Mouse (Mus musculus): ENCODE measurements around the gene 6430531B16Rik. TPM values are rescaled to one million over a fixed set of nuclear protein-coding genes. Genes with fewer than 3 reads are reported as not detected.

The 6430531B16Rik gene
- polyA plus RNA-seq, 1 experiment = 1.5 TPM

GRCm38 (mm10) chr7:139970979-139971378, 7.6 kb downstream of the 6430531B16Rik start:
- DNase-seq (ENCODE audit: low read depth) = no peak

- no peak for DNase-seq (ENCODE audit: low read depth)
Observed at GRCm38 (mm10) chr7:139970216-139970919, 8.2 kb downstream of the 6430531B16Rik start.

DNA sequence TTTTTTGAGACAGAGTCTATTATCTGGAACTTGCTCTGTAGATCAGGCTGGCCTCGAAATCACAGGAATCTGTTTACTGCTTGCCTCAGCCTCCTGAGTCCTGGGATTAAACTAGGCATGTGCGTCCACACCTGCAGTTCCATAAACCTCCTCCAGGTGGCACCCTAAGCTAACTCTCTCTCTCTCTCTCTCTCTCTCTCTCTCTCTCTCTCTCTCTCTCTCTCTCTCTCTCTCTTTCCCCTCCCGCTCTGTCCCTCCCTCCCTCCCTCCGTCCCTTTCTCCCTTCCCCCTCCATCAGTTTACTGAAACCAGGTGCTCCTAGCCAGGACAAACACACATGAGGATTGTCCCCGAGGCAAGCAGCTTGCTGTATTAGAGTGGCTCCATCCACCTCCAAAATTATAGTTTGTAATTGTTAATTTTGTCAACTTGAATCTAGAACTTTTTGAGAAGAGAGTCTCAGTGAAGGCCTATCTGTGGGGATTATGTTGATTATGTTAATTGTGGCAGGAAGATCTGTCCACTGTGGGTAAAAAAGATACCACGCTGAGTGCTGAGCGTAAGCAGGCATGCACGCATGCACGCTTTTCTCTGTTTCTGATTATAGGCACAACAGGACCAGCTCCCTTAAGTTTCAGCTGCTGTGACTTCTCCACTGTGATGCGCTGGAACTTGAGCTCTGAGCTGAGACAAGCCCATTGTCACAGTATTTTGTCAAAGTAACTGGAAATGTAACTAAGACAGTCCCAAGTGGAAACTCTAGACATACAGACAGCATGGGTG, 9.0 kb downstream of the 6430531B16Rik start:
- DNase-seq (ENCODE audit: low read depth) = no peak

DNA sequence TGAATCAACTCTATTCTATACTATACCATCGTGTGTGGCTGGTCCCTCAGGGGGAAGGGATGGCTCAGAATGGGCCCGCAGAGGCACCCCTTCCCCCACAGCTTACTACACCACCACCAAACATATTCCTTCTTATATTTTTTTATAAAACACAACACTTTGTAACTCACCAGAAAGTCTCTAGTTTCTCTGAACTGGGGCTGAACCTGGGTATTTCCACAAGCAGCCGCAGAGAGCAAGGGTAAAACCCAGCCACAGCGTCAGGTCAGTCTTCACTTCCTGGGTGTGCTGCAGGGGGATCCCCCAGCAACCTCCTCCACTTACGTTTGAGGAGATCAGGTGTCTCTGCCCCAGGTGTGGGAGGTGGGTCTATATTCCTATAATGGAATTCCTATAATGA, 10.1 kb downstream of the 6430531B16Rik start:
- DNase-seq (ENCODE audit: low read depth) = no peak

GRCm38 (mm10) chr7:139967175-139967574, 11.4 kb downstream of the 6430531B16Rik start:
- DNase-seq (ENCODE audit: low read depth) = no peak

DNA sequence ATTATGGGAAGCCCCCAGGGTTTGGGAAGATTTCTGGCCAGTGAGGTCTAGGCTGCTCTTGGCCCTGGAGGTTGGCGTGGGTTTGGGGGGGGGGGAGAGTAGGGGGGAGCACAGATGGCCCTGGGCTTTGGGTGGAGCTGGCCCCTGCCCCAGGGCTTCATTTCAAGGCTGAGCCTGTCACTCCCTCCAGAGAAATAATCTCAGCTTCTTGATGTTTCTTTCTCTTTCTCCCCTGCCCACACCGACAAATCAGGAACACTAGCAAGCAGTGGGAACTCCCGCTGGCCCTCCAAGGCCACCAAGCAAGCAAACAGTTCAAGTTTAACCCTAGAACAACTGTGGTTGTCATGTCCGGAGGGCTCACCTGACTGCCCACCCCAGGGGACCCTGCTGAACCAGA, 14.7 kb downstream of the 6430531B16Rik start:
- DNase-seq (ENCODE audit: low read depth) = no peak

DNA sequence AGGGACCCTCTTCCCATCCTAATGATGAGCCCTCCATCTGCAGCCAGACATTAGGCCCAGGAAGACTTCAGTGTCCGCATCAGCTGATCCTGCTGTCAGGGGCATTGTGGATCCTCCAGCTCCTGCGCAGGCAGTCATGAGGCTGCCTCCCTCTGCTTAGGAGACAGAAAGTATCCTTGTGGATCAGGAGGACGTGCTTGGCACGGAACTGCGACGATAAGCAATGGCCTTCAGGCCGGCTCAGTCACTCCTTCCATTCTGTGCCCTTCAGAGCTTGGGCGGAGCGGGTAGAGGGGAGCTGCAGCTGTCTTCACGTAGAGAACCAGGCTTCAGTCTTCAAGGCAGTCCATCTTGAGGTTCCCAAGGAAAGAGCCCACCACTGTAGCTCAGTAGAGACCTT, 17.4 kb downstream of the 6430531B16Rik start:
- DNase-seq (ENCODE audit: low read depth) = no peak

- no peak for DNase-seq (ENCODE audit: low read depth)
Observed at GRCm38 (mm10) chr7:139957958-139958357, 20.6 kb downstream of the 6430531B16Rik start.

DNA sequence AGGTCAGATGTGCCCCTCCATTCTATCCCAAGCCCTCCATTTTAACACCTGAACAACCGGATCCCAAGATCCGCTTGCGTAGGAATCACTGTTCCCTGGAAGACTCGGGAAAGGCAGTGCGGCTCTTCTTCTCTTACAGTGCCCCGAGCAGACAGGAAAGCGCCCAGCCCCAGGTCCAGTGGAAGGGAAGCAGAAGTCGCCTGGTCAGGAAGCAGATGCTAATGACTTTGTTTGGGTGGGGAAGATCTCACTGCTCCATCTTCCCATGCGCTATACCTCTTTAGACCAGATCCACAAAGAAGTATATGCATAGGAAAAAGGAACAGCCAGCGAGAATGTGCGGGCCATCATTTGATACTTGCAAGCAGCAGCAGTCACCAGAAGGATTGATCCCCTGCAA, 21.1 kb downstream of the 6430531B16Rik start:
- DNase-seq (ENCODE audit: low read depth) = no peak

DNA sequence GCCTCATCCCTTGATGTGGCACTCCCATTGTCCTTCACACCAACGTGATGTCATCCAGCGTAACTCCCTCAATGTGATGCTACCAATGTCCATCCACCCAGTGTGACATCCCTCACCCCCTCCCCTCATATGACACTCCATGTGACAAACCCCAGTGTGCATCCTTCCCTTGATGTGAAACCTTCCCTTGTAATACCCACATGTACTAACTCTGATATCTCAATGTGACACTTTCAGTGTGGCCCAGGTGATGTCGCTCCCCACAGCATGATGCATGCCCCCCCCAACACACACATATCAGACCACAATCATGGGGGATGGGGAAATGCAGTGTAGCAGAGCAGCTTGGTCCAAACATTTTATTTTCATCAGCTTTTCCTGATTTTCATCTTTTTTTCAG, 21.9 kb downstream of the 6430531B16Rik start:
- no peak for DNase-seq (ENCODE audit: low read depth)

- no peak for DNase-seq (ENCODE audit: low read depth)
Observed at GRCm38 (mm10) chr7:139955505-139955904, 23.1 kb downstream of the 6430531B16Rik start.

- no peak for DNase-seq (ENCODE audit: low read depth)
Observed at GRCm38 (mm10) chr7:139951991-139952633, 26.4 kb downstream of the 6430531B16Rik start.

DNA sequence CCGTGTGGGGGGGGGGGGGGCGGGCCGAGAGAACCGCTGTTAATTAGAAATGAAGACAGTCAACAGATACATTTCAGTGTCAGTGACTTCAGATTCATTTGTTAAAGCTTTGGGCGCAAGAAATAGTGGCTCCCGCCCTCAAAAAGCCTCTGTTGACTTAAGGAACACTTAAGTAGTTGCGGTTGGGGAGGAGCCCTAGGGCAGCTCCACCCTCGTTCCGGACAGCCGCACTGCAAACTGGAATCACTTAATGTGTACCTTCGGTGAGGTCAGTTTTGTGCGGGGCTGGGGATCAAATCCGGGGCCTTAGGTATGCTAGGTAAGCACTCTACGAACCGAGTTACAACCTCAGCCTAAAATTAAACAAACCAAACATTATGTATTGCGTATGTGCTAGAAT, 27.5 kb downstream of the 6430531B16Rik start:
- no peak for DNase-seq (ENCODE audit: low read depth)

DNA sequence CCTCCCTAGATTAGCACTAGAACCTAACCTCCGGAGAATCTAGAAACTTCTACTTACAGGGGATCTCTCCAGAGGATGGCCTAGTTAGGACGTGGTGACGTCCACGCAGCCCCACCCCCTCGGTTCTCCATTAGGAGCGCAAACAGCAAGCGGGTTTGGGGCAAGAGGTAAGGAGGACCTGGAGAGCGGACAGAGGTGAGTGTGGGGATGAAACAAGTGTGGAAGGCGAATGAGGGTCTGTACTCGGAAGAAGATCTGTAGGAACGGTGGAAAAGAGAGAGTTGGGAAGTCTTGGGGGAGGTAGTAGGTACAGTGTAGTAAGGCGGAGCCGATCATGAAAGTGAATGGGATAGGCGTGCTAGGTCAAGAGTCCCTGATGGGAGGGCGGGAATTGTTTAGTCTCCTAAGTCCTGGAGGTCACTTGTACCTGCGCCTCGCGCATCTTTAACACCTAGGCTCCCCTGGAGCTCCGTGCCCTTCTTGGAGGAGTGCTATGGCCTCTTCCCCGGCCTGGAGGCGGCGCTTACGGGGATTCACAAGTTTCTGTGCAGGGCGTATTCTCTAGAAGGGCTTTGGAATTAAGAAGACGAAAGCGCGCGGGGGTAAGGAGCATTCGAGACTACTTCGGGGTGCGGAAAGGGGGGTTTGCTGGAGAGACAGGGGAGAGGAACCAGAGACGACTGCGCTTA, 28.1 kb downstream of the 6430531B16Rik start:
- no peak for DNase-seq (ENCODE audit: low read depth)

DNA sequence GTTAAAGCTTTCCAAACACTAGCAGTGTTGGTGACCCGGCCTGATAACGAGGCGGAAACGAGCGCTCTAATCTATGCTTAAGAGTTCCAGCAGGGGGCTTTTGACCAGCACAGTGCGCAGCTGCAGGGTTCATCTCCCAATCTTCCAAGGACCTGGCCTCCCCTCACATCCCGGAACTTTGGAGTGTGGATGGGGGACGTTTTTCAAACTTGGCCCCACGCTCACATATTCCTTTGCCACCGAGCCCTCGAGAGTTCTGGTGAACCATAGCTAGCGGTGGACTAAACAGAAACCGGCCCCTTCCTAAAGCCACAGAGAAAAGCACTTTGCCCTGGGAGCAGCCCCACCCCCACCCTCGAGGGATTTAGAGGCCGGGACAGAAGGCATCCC, 28.7 kb downstream of the 6430531B16Rik start:
- no peak for DNase-seq (ENCODE audit: low read depth)

DNA sequence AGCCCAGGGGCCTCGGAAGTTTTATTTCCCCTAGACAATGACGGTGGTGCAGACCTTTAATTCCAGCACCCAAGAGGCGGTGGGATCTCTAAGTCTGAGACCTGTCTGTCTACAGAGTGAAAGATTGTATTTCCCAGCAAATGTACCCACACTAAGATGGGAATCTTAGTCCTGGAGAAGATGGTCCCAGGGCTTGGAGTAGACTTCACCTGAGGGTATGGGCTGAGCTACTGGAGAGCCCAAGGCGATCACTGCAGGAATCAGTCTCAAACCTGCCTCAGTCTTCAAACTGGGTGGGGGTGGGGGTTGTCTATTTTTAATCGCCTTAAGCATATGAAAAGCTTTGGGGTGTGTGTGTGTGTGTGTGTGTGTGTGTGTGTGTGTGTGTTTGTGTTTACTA, 32.5 kb downstream of the 6430531B16Rik start:
- DNase-seq (ENCODE audit: low read depth) = no peak

DNA sequence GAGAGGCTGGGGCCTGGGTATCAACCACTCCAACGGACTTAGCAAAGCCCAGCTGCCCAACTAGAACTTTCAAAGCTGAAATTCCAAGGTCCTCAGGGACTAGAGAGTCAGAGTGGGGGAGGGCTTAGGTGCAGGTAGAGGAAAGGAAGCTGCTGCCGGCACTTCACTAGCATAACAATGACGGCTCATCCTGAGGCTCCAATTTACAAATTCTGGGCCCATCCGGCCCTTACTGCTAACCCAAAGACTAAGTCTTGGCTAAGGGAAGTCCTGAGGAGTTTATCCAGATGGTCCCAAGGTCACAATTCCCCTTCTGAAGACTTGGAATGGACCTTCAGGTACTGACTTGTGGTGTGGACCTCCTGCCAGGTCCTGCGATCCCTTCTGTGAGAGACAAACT, 33.0 kb downstream of the 6430531B16Rik start:
- DNase-seq (ENCODE audit: low read depth) = no peak

DNA sequence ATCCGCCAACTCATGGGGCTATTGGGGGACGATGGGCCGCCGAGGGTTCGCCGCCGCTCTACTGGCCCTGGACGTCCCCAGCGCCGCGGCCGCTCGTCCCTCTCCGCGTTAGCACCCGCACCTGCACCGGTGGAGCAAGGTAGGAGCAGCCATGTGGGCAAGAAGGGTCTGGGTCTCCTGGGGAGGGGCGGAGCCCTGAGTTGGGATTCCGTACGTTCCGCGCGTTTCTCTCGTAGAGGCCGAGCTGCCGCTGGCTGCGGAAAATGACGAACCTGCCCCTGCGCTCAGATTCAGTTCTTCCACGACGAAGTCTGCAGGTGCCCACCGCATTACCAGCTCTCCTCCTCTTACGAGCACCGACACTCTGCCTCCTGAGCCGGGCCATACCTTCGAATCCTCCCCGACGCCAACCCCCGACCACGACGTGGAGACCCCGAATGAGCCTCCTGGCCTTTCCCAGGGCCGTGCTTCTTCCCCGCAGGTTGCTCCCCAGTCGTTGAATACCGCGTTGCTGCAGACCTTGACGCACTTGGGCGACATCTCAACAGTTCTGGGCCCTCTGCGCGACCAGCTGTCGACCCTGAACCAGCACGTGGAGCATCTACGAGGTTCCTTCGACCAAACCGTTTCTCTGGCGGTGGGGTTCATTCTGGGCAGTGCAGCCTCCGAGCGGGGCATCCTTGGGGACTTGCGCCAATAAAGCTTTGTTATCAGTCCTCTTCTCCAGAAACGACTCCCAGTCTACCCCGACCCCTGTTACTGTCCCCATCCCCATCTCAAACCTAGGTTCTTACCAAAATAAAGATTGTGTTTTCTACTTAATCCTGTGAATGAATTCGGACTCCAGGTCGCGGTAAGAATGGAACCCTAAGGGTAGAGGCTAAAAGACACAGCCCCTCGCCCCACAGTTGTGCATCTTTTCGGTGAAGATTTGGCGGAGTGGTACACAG, 34.0 kb downstream of the 6430531B16Rik start:
- no peak for DNase-seq (ENCODE audit: low read depth)

DNA sequence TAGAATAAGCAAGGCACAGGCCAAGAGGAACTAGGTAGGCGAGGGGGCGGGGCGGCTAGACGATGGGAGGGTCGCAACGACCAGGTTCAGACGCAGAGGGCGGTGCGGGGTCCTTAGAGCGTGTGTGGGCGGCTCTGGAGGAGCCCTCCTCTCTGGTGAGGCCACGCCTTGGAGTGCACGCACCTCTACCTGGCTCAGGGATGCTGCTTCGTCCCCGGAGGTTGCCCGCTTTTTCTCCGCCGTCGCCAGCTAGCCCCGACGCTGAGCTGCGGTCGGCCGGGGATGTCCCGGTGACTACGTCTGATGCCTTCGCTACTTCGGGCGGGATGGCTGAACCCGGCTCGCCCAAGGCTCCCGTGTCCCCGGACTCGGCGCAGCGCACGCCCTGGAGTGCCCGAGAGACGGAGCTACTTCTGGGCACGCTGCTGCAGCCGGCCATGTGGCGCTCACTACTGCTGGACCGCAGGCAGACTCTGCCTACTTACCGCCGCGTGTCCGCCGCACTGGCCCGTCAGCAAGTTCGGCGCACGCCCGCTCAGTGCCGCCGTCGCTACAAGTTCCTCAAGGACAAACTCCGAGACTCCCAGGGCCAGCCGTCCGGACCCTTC, 34.8 kb downstream of the 6430531B16Rik start, which contains the start of gene Utf1:
Utf1 (plus strand) TSS at position 116 of the 608 bp plus-strand sequence.
- no peak for DNase-seq (ENCODE audit: low read depth)

DNA sequence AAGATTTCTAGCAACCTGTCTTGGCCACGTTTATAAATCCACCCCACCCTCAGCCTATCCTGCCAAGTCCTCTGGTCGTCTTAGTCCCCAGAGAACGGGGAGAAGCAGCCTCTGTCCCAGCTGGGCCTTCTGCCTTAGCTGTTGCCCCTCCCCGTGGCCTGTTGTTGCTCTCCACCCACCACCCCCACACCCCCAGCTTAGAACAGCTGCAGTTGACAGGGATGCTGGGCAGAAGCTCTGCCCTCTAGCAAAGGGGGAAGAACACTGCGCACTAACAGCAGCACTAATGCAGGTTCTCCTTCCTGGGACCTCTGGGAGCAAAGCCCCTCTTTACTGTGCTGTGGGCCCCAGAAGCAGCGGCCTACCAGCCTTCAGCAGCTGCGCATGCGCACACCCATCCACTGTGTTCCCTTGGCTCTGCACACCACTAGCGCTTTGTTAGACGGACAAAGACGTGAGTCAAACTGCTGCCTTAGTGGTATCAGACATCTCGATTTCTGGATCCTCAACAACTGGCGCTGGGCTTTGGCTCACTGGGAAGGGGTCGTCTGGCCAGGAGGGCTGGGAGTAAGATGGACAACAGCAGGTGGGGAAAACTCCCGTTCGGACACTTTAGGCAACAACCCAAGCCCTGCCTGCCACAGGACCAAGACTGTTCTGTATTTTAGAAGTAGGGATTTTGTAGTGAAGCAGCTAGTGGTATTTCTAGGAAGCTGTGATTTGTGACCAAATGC, 37.9 kb downstream of the 6430531B16Rik start:
- no peak for DNase-seq (ENCODE audit: low read depth)

Measured in gonadal fat pad, adult 2 months (tissue).